Mouse (Mus musculus): ENCODE measurements around the gene Olfr1416.
A peak's percentile ranks its signal among the peaks of the same experiment; 100 is the strongest.

The Olfr1416 gene

GRCm38 (mm10) chr1:92432098-92432497, 52.8 kb downstream of the Olfr1416 start:
- DNase-seq (ENCODE audit: low spot score in 2 of 2) = peak in 1 of 2 experiments; percentile 10

- DNase-seq (ENCODE audit: low spot score in 2 of 2) = peak in 1 of 2 experiments; percentile 10
These were observed 53.5 kb downstream of the Olfr1416 start for GRCm38 (mm10) chr1:92431420-92431819.

- no peak for DNase-seq (ENCODE audit: low spot score in 2 of 2)
These were observed 53.9 kb downstream of the Olfr1416 start for GRCm38 (mm10) chr1:92430991-92431390.
